Mouse (Mus musculus) G1E (cell line): Measurements from ENCODE around the gene Gm11568.

Experiments used
- CTCF ChIP-seq: IDR thresholded peaks from 2 replicates; pipeline ENCODE4 v1.5.1; 2012; ENCODE audit warnings: low read depth, low read length, inconsistent platforms, mixed read lengths
- GATA1 ChIP-seq: IDR thresholded peaks from 2 replicates; pipeline ENCODE4 v1.6.1; 2012; ENCODE audit warnings: borderline replicate concordance, low read length, inconsistent platforms, mixed read lengths
- GATA2 ChIP-seq: IDR thresholded peaks from 2 replicates; pipeline ENCODE4 v1.6.1; 2012; ENCODE audit warnings: low read depth, low read length, inconsistent platforms, borderline replicate concordance
- POLR2AphosphoS5 ChIP-seq: IDR thresholded peaks from 2 replicates; pipeline ENCODE4 v1.6.1; 2012; ENCODE audit warnings: low read depth, low read length, inconsistent platforms; ENCODE audit not compliant: insufficient replicate concordance
- TAL1 ChIP-seq: conservative IDR thresholded peaks from 2 replicates; pipeline ENCODE4 v1.6.1; 2012; ENCODE audit warnings: low read depth, low read length, inconsistent platforms, mixed read lengths

GRCm38 (mm10) chr11:99854121-99854520, 3.6 kb upstream of the Gm11568 start:
- no peak for TF ChIP-seq GATA2
- TF ChIP-seq CTCF: no peak
- no peak for TF ChIP-seq GATA1
- TF ChIP-seq POLR2AphosphoS5: no peak
- TF ChIP-seq TAL1: no peak
